Mouse (Mus musculus) thymus, postnatal 14 days (tissue): ENCODE results near the gene Csmd2.
"Not testable (repeated sequence)": the region's sequence is repeated elsewhere in the genome, so short reads cannot be mapped to it uniquely, and the experiment has no call there.

Experiments used
- DNase-seq: peaks from one replicate; pipeline ENCODE4 v3.0.0; 2021

Gene Csmd2

GRCm38 (mm10) chr4:128052701-128053100, 65.0 kb downstream of the Csmd2 start:
- no peak for DNase-seq

- not testable (repeated sequence) for DNase-seq
Observed at GRCm38 (mm10) chr4:128061274-128061673, 73.6 kb downstream of the Csmd2 start.

- DNase-seq, result no peak
Observed at GRCm38 (mm10) chr4:128067189-128067588, 79.5 kb downstream of the Csmd2 start.

GRCm38 (mm10) chr4:128084466-128084865, 96.8 kb downstream of the Csmd2 start:
- no peak for DNase-seq

GRCm38 (mm10) chr4:128085096-128085495, 97.4 kb downstream of the Csmd2 start:
- DNase-seq, result no peak

GRCm38 (mm10) chr4:128087147-128087606, 99.5 kb downstream of the Csmd2 start:
- DNase-seq, result no peak

- DNase-seq, result no peak
Observed at GRCm38 (mm10) chr4:128087704-128088103, 100.0 kb downstream of the Csmd2 start.

- no peak for DNase-seq
Observed at GRCm38 (mm10) chr4:128088264-128088663, 100.6 kb downstream of the Csmd2 start.

GRCm38 (mm10) chr4:128091938-128092337, 104.3 kb downstream of the Csmd2 start:
- no peak for DNase-seq

GRCm38 (mm10) chr4:128099515-128099914, 111.9 kb downstream of the Csmd2 start:
- DNase-seq, result no peak

- no peak for DNase-seq
Observed at GRCm38 (mm10) chr4:128100541-128100940, 112.9 kb downstream of the Csmd2 start.

GRCm38 (mm10) chr4:128116331-128116730, 128.7 kb downstream of the Csmd2 start:
- DNase-seq, result no peak

GRCm38 (mm10) chr4:128123281-128123680, 135.6 kb downstream of the Csmd2 start:
- no peak for DNase-seq

GRCm38 (mm10) chr4:128124738-128125137, 137.1 kb downstream of the Csmd2 start:
- no peak for DNase-seq

- no peak for DNase-seq
Observed at GRCm38 (mm10) chr4:128128546-128128945, 140.9 kb downstream of the Csmd2 start.

GRCm38 (mm10) chr4:128130611-128131142, 143.0 kb downstream of the Csmd2 start:
- no peak for DNase-seq

- no peak for DNase-seq
Observed at GRCm38 (mm10) chr4:128131666-128132065, 144.0 kb downstream of the Csmd2 start.

GRCm38 (mm10) chr4:128132876-128133646, 145.4 kb downstream of the Csmd2 start:
- no peak for DNase-seq

- DNase-seq, result no peak
Observed at GRCm38 (mm10) chr4:128134348-128134994, 146.8 kb downstream of the Csmd2 start.

GRCm38 (mm10) chr4:128135014-128135622, 147.5 kb downstream of the Csmd2 start:
- DNase-seq, result no peak

- DNase-seq, result no peak
Observed at GRCm38 (mm10) chr4:128139991-128140390, 152.3 kb downstream of the Csmd2 start.

GRCm38 (mm10) chr4:128141161-128142101, 153.8 kb downstream of the Csmd2 start:
- no peak for DNase-seq
